Mouse (Mus musculus): ENCODE data around the gene Foxq1. TPM values are rescaled to one million over a fixed set of nuclear protein-coding genes. Genes with fewer than 3 reads are reported as not detected.

Gene Foxq1
- polyA plus RNA-seq, 1 experiment = 159 TPM

DNA sequence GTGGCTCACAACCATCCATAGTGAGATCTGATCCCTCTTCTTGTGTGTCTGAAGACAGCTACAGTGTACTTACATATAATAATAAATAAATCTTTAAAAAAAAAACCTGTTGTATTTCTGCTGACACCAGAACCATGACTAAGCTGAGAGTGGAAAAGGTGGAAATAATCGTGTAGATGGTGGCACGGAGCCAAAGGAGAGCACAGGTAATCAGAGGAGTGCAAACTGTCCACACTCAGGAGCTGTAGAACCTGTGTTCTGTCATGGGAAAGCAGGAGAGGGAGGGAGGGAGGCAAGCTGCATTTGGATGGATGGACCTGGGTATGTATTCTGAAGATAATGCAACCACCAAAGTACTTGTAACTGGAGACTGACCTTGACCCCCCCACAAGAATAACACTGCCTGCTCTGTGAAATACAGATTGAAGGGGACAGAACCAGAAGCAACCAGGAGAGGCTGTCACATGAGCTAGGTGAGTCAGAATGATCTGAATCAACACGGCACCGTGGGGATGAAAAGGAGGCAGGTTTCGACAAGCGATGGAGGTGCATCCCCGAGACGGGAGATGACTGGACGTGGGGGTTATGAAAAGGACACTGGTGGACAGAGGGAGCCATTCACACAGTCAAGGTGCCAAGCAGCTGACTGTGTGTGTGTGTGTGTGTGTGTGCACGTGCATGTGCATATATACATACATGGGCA lies 17.0 kb downstream of the Foxq1 start:
- DNase-seq (ENCODE audit: low spot score) = peak; percentile 27

GRCm38 (mm10) chr13:31574627-31575026 lies 18.7 kb downstream of the Foxq1 start:
- no peak for DNase-seq (ENCODE audit: low spot score)

- DNase-seq (ENCODE audit: low spot score) = no peak
These were observed 20.8 kb downstream of the Foxq1 start for GRCm38 (mm10) chr13:31576696-31577095.

DNA sequence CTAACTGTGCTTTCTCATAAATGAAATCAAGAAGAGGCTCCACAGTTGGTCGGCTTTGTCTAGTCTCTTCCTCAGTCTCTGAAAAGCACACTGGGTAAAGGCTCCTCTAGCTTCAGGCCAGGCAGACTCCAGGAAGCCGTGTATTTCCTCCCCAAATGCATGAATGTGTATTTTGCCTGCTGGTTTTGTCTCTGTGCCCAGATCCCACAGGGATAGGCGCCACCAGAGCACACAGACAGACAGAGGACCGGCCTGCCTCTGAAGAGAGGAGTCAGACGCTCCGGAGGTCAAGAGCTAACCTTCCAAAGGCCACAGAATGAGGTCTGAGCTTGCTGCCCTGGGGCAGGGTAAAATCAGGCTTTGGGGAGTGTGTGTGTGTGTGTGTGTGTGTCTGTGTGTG lies 21.6 kb downstream of the Foxq1 start:
- peak; percentile 24 for DNase-seq (ENCODE audit: low spot score)

- DNase-seq (ENCODE audit: low spot score) = peak; percentile 22
These were observed 22.5 kb downstream of the Foxq1 start for GRCm38 (mm10) chr13:31578389-31578788.

DNA sequence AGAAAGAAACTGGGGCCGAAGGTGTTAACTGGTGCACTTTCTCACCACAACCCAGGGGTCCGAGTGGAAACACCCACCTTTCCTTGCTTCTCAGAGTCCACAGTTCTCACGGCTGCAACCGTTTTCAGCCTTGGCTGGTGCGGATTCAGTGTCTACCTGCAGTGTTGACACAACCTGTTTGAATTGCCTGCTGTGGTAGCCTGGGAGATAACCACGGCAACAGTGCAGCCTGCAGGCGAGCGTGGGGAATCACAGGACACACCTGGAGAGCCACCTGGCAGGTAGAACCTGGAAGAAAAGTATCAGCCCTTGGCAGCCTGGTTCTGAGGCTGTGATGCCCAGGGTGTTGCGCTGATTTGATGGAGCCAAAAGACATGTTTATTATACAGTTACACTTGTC lies 23.9 kb downstream of the Foxq1 start:
- DNase-seq (ENCODE audit: low spot score) = peak; percentile 52

DNA sequence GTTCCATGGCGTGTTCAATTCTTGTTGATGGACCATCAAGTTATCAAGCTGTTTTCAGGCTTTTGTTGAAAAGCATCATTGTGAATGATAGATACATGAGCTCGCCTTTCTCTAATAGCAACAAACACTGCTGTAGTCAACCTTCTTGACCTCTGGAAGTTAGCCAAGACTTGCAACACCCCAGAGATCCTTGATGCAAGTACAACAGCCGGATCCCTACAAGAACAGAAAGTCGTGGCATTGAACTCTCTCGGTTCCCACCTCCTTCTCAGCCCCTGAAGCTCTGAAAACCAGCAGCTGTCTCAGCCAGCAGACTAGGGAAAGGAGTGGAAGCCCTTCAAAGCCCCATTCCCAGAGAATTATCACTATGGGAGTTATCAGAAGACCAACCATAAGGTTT lies 31.4 kb downstream of the Foxq1 start:
- DNase-seq (ENCODE audit: low spot score) = no peak

DNA sequence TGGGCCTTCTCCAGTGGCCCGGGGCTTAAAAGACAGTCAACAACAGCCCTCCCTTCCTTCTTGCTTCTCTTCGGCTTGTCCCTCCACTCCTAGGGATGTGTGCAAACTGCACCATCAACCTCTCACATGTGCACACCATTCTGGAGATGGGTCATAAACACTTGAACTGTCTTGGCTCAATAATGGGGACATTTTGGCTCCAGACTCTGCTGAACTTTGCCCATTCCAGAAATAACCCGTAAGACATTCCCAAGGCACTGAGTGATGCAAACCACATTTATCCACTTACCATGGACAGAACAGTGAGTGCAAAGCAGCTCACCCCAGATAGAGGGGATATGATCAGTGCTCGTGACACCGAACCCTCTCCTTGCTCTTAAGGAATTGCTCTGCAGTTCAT lies 43.6 kb downstream of the Foxq1 start:
- DNase-seq (ENCODE audit: low spot score) = no peak

- DNase-seq (ENCODE audit: low spot score) = no peak
These were observed 48.0 kb downstream of the Foxq1 start for GRCm38 (mm10) chr13:31603964-31604363.

Other genes with a start within 250 kb of the Foxq1 start
- gene A530084C06Rik, start 3.2 kb downstream of the Foxq1 start, polyA plus RNA-seq (2012; rRNA removed) = 0.96 and 1.1 TPM in 2 replicates
- 14.1 and 15.0 TPM in 2 replicates for gene Foxf2, start 69.7 kb downstream of the Foxq1 start, polyA plus RNA-seq (2012; rRNA removed)